Mouse (Mus musculus): ENCODE data around the gene Ube4a.

DNA sequence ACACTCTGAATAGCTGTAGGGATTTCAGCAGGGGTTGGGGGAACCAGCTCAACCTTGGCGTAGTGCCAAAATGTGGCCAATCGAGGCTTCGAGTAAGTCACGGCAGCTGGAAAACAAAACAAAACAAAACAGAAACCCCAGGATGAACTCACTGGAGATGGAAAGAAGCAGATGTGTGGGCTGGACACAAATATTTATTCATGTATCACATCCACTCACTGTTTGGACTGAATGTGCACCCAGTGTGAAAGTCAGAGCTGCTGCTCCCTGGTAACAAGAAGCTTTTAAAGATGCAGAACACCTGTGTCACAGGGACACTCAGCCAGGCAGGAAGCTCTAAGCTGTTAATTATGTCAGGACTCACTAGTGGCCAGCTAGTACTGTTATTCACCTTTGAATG lies 50.7 kb downstream of the Ube4a start:
- TF ChIP-seq CTCF (conservative IDR thresholded peaks at IDR 0.05; ENCODE audit: low read length): no peak
- no peak for TF ChIP-seq POU5F1 (IDR thresholded peaks at IDR 0.05; ENCODE audit: borderline replicate concordance, low read length)
- TF ChIP-seq NANOG (IDR thresholded peaks at IDR 0.05; ENCODE audit: borderline replicate concordance, low read length): no peak

Measured in E14TG2a.4 (cell line).